Mouse (Mus musculus) liver, postnatal 0 days (tissue): ENCODE data around the gene Dpf3. TPM values are rescaled to one million over a fixed set of nuclear protein-coding genes. Genes with fewer than 3 reads are reported as not detected.

Experiments
- ATAC-seq: fragments of 200-750 bp; cut with Nextera tagmentation; 2 replicates; pipeline ENCODE4 v1.8.0; 2017; ENCODE audit warnings: mild to moderate bottlenecking, moderate library complexity
- DNase-seq: peaks from one replicate; pipeline ENCODE4 v3.0.0-alpha.2; 2016
- H3K27ac ChIP-seq: fragments of 300-500 bp; sonication (generic); 2 replicates; pipeline ENCODE4 v1.5.1; 2014; ENCODE audit warnings: antibody characterized with exemption, moderate library complexity, mild to moderate bottlenecking, low read depth
- H3K27me3 ChIP-seq: fragments of 300-500 bp; sonication (generic); 2 replicates; pipeline ENCODE4 v1.6.1; 2014; ENCODE audit warnings: low read length, control low read depth, mixed read lengths; ENCODE audit not compliant: insufficient read depth
- H3K36me3 ChIP-seq: fragments of 300-500 bp; sonication (generic); replicated peaks from 2 replicates; pipeline ENCODE4 v1.6.1; 2014; ENCODE audit warnings: mild to moderate bottlenecking, control low read depth, low read length, moderate library complexity, mixed read lengths; ENCODE audit not compliant: insufficient read depth
- H3K4me1 ChIP-seq: fragments of 300-500 bp; sonication (generic); 2 replicates; pipeline ENCODE4 v1.6.1; 2014; ENCODE audit warnings: antibody characterized with exemption, mild to moderate bottlenecking, control low read depth; ENCODE audit not compliant: insufficient read depth
- H3K4me2 ChIP-seq: fragments of 300-500 bp; sonication (generic); 2 replicates; pipeline ENCODE4 v1.6.1; 2014; ENCODE audit warnings: low read depth, mild to moderate bottlenecking, low read length, moderate library complexity, mixed read lengths
- H3K4me3 ChIP-seq: fragments of 300-500 bp; sonication (generic); 2 replicates; pipeline ENCODE4 v1.5.1; 2014; ENCODE audit warnings: low read depth, low read length
- H3K9ac ChIP-seq: fragments of 300-500 bp; sonication (generic); replicated peaks from 2 replicates; pipeline ENCODE4 v1.6.1; 2014; ENCODE audit warnings: mild to moderate bottlenecking, moderate library complexity
- H3K9me3 ChIP-seq: fragments of 300-500 bp; sonication (generic); 2 replicates; pipeline ENCODE4 v1.6.1; 2016; ENCODE audit warnings: mild to moderate bottlenecking, control low read depth, low read length, mixed read lengths
- CTCF ChIP-seq: sonication (generic); IDR thresholded peaks from 2 replicates; pipeline ENCODE4 v1.5.1; 2016; ENCODE audit warnings: antibody characterized with exemption, low read depth
- EP300 ChIP-seq: IDR thresholded peaks from 2 replicates; pipeline ENCODE4 v1.6.1; 2016; ENCODE audit warnings: antibody characterized with exemption, low read depth, mild to moderate bottlenecking
- WGBS: fragments of 180-500 bp; shearing (Covaris S2); extraction: QIAGEN DNeasy Blood & Tissue Kit; methylation state at CpG from one replicate; pipeline ENCODE4 v1.1.7; 2014; ENCODE audit not compliant: insufficient replicate concordance; 5-methylcytosine and 5-hydroxymethylcytosine counted together
- polyA plus RNA-seq: library from polyadenylated mRNA; unstranded; fragments of >200 nt; fragmentation: Nextera tagmentation; extraction: Ambion mirVana; gene quantifications from 2 replicates; pipeline ENCODE4 v1.2.1, GENCODE M21; 2015

Dpf3 gene
- polyA plus RNA-seq, 1 experiment from 2014 or later, result 7.5 TPM

GRCm38 (mm10) chr12:83337077-83337775 is 150.3 kb downstream of the Dpf3 start:
- no peak overlapping the region for H3K27ac ChIP-seq
- TF ChIP-seq EP300 (no peak), CTCF (no peak)
- H3K4me3 ChIP-seq, result no peak overlapping the region
- no peak overlapping the region for H3K4me2 ChIP-seq
- no peaks in the 10 kb centered on the region for H3K36me3 ChIP-seq
- H3K27me3 ChIP-seq, result no peaks in the 10 kb centered on the region
- DNase-seq (no peak), ATAC-seq (no peak)
- WGBS, result 50% methylated on average over 13 of the region's 13 CpGs
- no peaks in the 10 kb centered on the region for H3K4me1 ChIP-seq
- H3K9me3 ChIP-seq, result no peaks in the 10 kb centered on the region
- H3K9ac ChIP-seq, result no peak overlapping the region

GRCm38 (mm10) chr12:83330056-83330455 is 157.5 kb downstream of the Dpf3 start:
- DNase-seq (no peak), ATAC-seq (no peak)
- Histone ChIP-seq H3K27me3 (no peaks in the 10 kb centered on the region), H3K9me3 (no peaks in the 10 kb centered on the region), H3K36me3 (no peaks in the 10 kb centered on the region), H3K4me2 (no peak overlapping the region), H3K27ac (no peak overlapping the region), H3K9ac (no peak overlapping the region), H3K4me1 (peaks cover 3% of the 10 kb centered on the region; the same call in 1 of the 2 replicates), H3K4me3 (no peak overlapping the region)
- WGBS, result 63% methylated on average over 7 of the region's 7 CpGs
- TF ChIP-seq EP300 (no peak), CTCF (no peak)

- 65% methylated on average over 13 of the region's 13 CpGs for WGBS
These were observed 158.6 kb downstream of the Dpf3 start for GRCm38 (mm10) chr12:83328899-83329298.

GRCm38 (mm10) chr12:83328491-83328890 is 159.0 kb downstream of the Dpf3 start:
- no peak overlapping the region for H3K4me2 ChIP-seq
- WGBS, result 41% methylated on average over 4 of the region's 4 CpGs

More at GRCm38 (mm10) chr12:83328899-83329298, 158.6 kb downstream of the Dpf3 start:
- peak; percentile 98 for ATAC-seq
- no peaks in the 10 kb centered on the region for H3K9me3 ChIP-seq
- no peaks in the 10 kb centered on the region for H3K27me3 ChIP-seq
- peak; percentile 84 for DNase-seq
- H3K4me3 ChIP-seq, result no peak overlapping the region
- TF ChIP-seq CTCF (no peak), EP300 (0 out of 2 replicates have a peak, but pooled peaks have one; percentile 6)
- 0 out of 2 replicates have a peak, but pooled peaks cover 2% of the 10 kb centered on the region for H3K36me3 ChIP-seq
- no peak overlapping the region for H3K4me2 ChIP-seq
- peak overlapping the region; percentile 52 for H3K27ac ChIP-seq
- H3K4me1 ChIP-seq, result peaks cover 3% of the 10 kb centered on the region; the same call in 1 of the 2 replicates
- no peak overlapping the region for H3K9ac ChIP-seq

GRCm38 (mm10) chr12:83327451-83327850 is 160.1 kb downstream of the Dpf3 start:
- no peak overlapping the region for H3K9ac ChIP-seq
- ATAC-seq (no peak), DNase-seq (no peak)
- TF ChIP-seq CTCF (no peak), EP300 (no peak)
- H3K27ac ChIP-seq, result no peak overlapping the region
- no peak overlapping the region for H3K4me3 ChIP-seq
- no peaks in the 10 kb centered on the region for H3K9me3 ChIP-seq
- H3K4me2 ChIP-seq, result no peak overlapping the region
- peaks cover 3% of the 10 kb centered on the region; the same call in 1 of the 2 replicates for H3K4me1 ChIP-seq
- 79% methylated on average over 1 of the region's 1 CpGs for WGBS
- H3K27me3 ChIP-seq, result no peaks in the 10 kb centered on the region
- 0 out of 2 replicates have a peak, but pooled peaks cover 2% of the 10 kb centered on the region for H3K36me3 ChIP-seq

More at GRCm38 (mm10) chr12:83328491-83328890, 159.0 kb downstream of the Dpf3 start:
- Histone ChIP-seq H3K4me1 (peaks cover 3% of the 10 kb centered on the region; the same call in 1 of the 2 replicates), H3K4me3 (no peak overlapping the region), H3K27me3 (no peaks in the 10 kb centered on the region), H3K9ac (no peak overlapping the region), H3K36me3 (0 out of 2 replicates have a peak, but pooled peaks cover 2% of the 10 kb centered on the region), H3K9me3 (no peaks in the 10 kb centered on the region), H3K27ac (no peak overlapping the region)
- DNase-seq (no peak), ATAC-seq (peak; percentile 33)
- no peak for TF ChIP-seq EP300
- no peak for TF ChIP-seq CTCF

- H3K4me2 ChIP-seq, result no peak overlapping the region
- no peak overlapping the region for H3K4me3 ChIP-seq
- 0 out of 2 replicates have a peak, but pooled peaks cover 2% of the 10 kb centered on the region for H3K36me3 ChIP-seq
- H3K9ac ChIP-seq, result no peak overlapping the region
- no peaks in the 10 kb centered on the region for H3K9me3 ChIP-seq
- DNase-seq, result no peak
- no peaks in the 10 kb centered on the region for H3K27me3 ChIP-seq
- H3K4me1 ChIP-seq, result no peaks in the 10 kb centered on the region
- no peak for ATAC-seq
- no peak overlapping the region for H3K27ac ChIP-seq
- TF ChIP-seq EP300 (no peak), CTCF (no peak)
- WGBS, result 81% methylated on average over 3 of the region's 3 CpGs
These were observed 166.8 kb downstream of the Dpf3 start for GRCm38 (mm10) chr12:83320725-83321124.
